Mouse (Mus musculus) monocyte, adult 2 months (primary cell): ENCODE measurements around the gene Tfap2e.

ENCODE experiments used
- DNase-seq, 2 experiments: peaks; one replicate each; pipeline ENCODE4 v3.0.0; 2022; ENCODE audit warnings: low spot score in 2 of 2, low read depth in 1 of 2

The Tfap2e gene

GRCm38 (mm10) chr4:126752024-126752607 lies 16.1 kb upstream of the Tfap2e start:
- no peak for DNase-seq

- DNase-seq: no peak
Observed at GRCm38 (mm10) chr4:126751556-126752023, 15.6 kb upstream of the Tfap2e start.

DNA sequence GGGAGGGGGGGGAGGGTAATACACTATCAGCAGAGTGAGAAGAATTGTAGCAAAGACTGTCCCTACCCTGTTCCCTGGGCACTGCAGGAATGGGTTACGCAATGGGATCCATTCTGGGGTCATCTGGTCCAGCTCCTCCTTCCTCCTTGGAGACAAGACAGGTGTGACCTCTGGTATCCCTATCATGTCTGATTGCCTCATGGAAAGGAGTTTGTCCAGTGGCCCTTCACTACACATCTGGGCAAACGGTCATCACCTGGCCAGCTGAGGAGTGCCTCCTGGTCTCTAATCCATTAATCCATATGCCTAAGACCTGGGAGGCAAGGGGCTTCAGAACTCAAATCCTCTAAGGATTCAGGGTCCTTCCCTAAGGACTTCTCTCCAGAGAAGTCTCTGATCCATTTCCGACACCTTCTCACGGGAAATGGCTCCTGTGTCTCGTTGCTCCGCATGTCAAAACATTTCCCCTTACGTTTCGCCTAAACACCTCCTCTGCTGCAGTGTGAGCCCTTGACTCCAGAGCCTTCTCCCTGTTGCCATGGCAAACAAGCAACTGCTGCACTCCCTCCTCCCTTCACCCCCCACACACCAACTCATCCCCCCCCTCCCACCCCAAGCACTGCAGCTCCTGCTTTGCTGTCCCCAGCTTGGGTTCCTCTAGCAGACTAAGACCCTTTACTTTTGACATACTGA lies 15.0 kb upstream of the Tfap2e start:
- DNase-seq: no peak

DNA sequence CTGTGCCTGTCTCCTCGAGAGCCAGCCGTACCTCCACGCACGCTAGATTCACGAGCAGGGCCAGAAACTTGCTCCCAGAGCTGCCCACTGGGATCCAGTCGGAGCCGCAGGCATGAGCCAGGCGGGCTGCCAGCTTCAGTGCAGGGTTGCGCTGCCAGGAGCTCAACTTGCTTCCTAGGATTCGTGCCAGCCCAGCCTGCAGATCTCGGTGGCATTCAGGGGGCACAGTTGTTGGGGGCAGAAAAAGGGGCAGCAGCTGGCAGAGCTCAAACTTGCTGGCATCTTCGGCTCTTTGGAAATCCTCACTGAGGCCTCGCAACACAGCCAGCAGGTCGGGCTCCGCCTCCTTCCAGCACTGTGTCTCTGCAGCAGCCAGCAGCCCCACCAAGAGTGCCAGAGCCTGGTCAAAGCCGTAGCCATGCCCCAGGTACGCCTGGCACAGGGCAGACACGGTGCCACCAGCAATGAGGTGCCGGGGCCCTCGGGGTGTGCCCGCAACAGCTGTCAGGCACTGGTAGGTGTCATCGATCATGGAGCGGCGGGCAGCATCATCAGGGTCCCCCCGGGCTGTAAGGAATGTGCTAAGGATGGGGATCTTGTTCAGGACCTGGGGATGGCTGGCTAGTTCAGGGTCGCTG lies 14.1 kb upstream of the Tfap2e start:
- DNase-seq: no peak

DNA sequence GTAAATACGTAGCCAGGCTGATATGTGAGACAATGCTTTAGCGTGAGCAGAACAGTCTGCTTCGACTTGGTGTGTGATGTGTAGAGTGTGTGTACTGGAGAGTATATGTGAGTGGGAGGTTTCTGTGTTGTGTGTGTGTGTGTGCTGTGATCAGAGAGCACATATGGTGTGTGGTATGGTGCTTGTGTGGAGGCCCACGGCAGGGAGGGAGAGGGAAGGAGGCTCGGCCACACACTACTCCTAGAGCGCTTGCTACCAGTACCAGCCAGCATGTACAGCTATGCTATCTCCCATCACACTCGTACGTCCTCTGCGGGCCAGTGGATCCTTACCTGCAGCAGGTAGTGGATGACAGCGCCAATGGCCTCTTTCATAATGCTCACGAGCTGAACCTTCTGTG lies 13.5 kb upstream of the Tfap2e start:
- no peak for DNase-seq

DNA sequence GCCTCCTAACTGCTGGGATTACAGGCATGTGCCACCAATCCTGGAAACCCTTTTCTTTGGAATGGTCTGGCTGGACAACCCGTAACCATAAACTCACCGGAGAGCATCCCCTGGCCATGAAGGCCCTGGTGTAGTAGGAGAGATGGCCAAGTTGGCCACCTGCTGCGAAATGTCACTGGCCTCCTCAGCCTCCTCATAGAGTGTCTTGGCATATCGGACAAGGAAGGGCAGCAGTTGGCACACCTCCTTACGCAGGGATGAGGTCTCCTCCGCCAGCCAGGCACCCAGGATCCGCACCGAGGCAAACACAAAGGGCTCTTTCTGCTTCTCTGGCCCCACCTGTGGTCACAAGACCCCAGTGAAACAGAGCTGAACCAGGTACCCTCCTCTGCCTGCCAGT lies 12.3 kb upstream of the Tfap2e start:
- DNase-seq: no peak

- no peak for DNase-seq
Observed at GRCm38 (mm10) chr4:126746194-126746840, 10.3 kb upstream of the Tfap2e start.

- no peak for DNase-seq
Observed at GRCm38 (mm10) chr4:126745506-126746193, 9.6 kb upstream of the Tfap2e start.

DNA sequence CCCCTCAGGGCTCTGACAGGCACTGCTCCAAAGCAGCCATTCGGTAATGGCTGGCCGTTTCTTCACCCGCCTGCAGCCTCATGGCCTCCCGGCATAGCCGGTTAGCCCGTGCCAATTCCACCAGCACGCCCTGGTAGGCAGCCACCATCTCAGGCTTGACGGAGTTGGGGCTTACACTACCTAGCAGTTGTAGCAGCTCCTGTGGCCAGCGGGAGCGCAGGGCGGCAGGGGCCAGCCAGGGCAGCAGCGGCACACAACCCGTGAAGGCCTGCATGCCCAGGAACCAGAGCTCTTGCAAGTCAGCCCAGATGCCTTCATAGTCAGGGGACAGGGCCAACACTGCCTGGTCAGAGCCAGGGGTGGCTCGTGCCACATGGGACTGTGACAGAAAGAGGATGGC lies 8.8 kb upstream of the Tfap2e start:
- no peak for DNase-seq

DNA sequence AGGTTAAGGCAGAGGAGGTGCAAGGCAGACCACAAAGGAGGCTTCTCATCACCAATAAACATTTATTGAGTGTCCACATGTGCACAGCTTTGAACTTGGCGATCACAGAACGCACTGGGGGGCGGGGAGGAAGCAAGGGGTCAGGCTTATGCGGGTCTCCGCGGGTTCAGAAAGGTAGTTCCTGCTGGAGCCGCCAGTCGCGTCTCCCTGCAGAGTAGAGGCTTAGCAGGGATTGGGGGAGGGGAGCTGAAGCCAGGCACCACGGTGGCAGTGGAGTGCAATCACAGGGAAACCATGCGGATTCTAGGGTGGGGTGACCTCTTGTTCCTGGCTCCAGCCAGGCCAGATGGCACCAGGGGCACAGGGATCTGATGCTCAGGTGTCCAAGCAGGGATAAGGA lies 7.7 kb upstream of the Tfap2e start:
- DNase-seq: no peak

- DNase-seq: no peak
Observed at GRCm38 (mm10) chr4:126742976-126743375, 6.9 kb upstream of the Tfap2e start.

DNA sequence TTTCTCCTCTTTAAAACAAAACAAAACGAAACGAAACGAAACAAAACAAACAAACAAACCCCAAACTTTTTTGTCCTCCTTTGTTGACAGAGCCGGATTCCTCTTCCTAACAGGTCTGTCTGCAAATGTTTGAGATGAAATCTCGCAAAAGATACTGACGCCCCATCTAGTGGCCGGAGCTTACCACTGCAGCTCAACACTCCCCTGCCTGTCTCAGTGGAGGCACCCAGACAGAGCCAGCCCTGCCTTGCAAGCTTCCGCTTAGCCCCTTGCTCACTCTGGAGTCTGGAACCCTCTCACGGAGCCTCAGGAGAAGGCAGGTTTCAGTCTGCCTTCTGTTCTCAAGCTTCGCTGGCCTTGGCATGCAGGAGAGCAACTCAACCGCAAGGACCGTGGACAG lies 5.4 kb upstream of the Tfap2e start:
- DNase-seq: peak in 1 of 2 experiments; percentile 53

DNA sequence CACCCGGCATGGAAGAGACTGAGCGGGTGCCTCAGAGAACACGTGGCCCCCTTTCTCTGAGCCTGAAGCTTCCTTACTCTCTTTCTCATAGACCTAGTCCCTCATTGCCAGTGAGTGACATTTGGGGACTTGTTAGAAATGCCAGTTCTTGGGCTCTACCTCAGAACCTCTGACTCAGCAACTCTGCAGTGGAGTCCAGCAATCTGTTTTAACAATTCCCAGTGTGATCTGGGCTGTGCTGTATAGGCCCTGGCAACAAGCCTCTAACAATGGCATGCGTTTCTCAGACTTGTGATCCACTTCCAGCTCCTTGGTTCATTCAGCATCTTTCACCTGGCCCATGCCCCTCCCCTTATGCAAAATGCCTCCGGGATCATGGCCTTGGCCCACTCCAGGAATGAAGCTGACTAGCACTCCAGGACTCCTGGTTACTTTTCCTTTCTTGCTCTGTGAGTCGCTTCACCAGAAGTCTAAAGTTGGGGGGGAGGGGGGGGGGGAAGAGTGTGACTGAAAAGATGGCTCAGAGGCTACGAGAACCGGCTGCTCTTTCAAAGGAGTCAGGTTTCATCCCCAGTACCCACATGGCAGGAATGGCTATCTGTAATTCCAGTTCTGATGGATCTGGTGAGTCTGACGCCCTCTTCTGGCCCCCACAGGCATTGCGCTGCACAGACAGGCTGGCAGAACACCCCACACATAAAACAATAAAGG lies 4.1 kb upstream of the Tfap2e start:
- no peak for DNase-seq

- DNase-seq: no peak
Observed at GRCm38 (mm10) chr4:126735382-126736000, 549 bp downstream of the Tfap2e start.

DNA sequence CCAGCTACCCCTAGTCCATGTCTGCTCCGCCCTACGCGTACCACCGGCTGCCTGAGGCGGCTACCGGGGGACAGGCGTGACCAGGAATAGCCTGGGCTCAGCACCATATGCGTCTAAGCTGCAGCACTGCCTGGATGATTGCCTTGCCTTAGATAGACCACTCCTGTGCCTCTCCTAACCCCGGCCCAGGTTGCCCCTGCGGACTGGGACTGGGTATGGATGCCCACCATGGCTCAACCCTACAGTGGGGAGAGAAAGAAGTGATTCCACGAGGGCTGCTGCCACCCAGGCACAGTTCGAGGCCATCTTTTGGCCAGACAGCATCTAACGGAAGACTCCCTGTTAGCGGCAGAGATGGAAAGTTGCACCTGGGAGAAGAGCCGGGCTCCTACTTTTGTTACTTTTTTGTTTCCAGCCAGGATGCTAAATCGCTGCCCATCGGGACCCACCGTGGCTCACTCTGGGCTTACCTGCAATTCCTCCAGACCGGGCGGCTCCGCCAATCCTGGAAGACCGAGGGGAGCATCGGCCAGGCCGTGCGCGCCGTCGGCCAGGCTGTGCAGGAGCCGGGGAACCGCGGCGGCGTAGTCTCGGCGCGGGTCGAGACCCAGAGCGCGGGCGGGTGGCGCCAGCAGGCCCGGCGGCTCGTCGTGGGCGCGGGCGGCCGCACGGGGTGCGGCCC lies 1.2 kb downstream of the Tfap2e start:
- DNase-seq: no peak

- no peak for DNase-seq
Observed at GRCm38 (mm10) chr4:126734001-126734603, 1.9 kb downstream of the Tfap2e start.

DNA sequence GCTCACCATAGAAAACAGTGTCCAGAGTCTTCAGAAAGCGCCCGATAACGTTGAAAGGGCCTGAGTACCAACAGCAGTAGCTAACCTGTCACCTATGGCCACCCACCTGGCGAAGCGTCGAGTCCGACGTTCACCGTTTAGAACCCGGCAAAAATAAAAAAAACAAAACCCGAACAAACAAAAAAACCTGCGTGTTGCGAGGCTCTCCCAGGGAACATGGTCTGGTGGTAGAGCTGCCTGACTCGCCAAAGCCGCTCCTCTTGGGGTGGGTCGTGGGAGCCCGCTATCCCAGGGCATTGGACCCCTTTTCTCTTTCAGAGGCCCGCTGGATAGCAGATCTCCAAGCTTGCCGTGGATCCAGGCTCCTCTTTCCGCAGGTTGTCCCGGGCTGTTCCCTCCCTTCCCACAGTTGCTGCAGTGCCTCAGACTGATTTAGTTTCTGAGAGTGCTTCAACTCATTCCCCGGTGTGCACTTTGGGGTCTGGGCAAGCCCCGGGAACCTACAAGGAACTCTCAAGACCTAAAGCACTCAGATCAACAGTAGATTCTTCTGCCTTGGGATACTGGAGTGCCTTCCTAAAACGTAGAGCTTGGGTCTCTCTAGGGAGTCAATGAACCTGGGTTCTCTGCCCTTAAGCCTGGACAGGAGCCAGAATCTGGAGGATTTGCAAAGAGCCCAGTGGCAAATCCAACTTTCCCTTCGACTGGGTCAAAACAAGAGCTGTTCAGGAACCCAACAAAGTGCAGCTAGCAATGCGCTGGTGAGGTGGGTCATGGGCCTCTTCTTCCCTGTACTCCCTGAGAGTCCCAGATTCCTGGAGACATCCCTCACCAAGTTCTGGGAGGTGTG lies 3.3 kb downstream of the Tfap2e start:
- no peak for DNase-seq

GRCm38 (mm10) chr4:126732111-126732510 lies 3.9 kb downstream of the Tfap2e start:
- DNase-seq: no peak
